Mouse (Mus musculus) embryonic facial prominence, embryonic 11.5 days (tissue): ENCODE results near the gene Clec18a. TPM values are rescaled to one million over a fixed set of nuclear protein-coding genes. Genes with fewer than 3 reads are reported as not detected.
"Not testable (repeated sequence)": the region's sequence is repeated elsewhere in the genome, so short reads cannot be mapped to it uniquely, and the experiment has no call there.

ENCODE experiments used
- ATAC-seq: fragments of 200-750 bp; cut with Nextera tagmentation; replicated peaks from 2 replicates; pipeline ENCODE4 v1.8.0; 2017; ENCODE audit warnings: low read depth; ENCODE audit not compliant: insufficient number of reproducible peaks, low FRiP score, low TSS enrichment
- DNase-seq: peaks from one replicate; pipeline ENCODE4 v3.0.0-alpha.2; 2015; ENCODE audit warnings: low spot score
- H3K27ac ChIP-seq: fragments of 300-500 bp; sonication (generic); replicated peaks from 2 replicates; pipeline ENCODE4 v1.5.1; 2014; ENCODE audit warnings: mild to moderate bottlenecking, low read depth, low read length, control low read depth
- H3K27me3 ChIP-seq: fragments of 300-500 bp; sonication (generic); 2 replicates; pipeline ENCODE4 v1.6.1; 2014; ENCODE audit warnings: mild to moderate bottlenecking, low read length, moderate library complexity, mixed read lengths; ENCODE audit not compliant: control insufficient read depth, insufficient read depth
- H3K36me3 ChIP-seq: fragments of 300-500 bp; sonication (generic); replicated peaks from 2 replicates; pipeline ENCODE4 v1.6.1; 2014; ENCODE audit warnings: low read depth, mild to moderate bottlenecking, low read length, moderate library complexity, mixed read lengths; ENCODE audit not compliant: control insufficient read depth, insufficient read depth
- H3K4me1 ChIP-seq: fragments of 300-500 bp; sonication (generic); 2 replicates; pipeline ENCODE4 v1.6.1; 2014; ENCODE audit warnings: low read length, mixed read lengths; ENCODE audit not compliant: control insufficient read depth, insufficient read depth
- H3K4me2 ChIP-seq: fragments of 300-500 bp; sonication (generic); 2 replicates; pipeline ENCODE4 v1.6.1; 2014; ENCODE audit warnings: low read depth, mild to moderate bottlenecking, control low read depth, low read length, moderate library complexity
- H3K4me3 ChIP-seq: fragments of 300-500 bp; sonication (generic); 2 replicates; pipeline ENCODE4 v1.5.1; 2014; ENCODE audit warnings: low read depth, low read length, control low read depth
- H3K9ac ChIP-seq: fragments of 300-500 bp; sonication (generic); replicated peaks from 2 replicates; pipeline ENCODE4 v1.6.1; 2014; ENCODE audit warnings: mild to moderate bottlenecking, control low read depth, low read length
- H3K9me3 ChIP-seq: fragments of 300-500 bp; sonication (generic); replicated peaks from 2 replicates; pipeline ENCODE4 v1.6.1; 2016; ENCODE audit warnings: mild to moderate bottlenecking, low read length, inconsistent platforms, mixed read lengths; ENCODE audit not compliant: control insufficient read depth
- WGBS: fragments of 180-500 bp; shearing (Covaris S2); extraction: QIAGEN DNeasy Blood & Tissue Kit; methylation state at CpG from one replicate; pipeline ENCODE4 v1.1.7; 2014; 5-methylcytosine and 5-hydroxymethylcytosine counted together
- polyA plus RNA-seq: library from polyadenylated mRNA; unstranded; fragments of >200 nt; fragmentation: Nextera tagmentation; extraction: Ambion mirVana; gene quantifications from 2 replicates; pipeline ENCODE4 v1.2.1, GENCODE M21; 2014

Gene Clec18a
- polyA plus RNA-seq, result 2.2 and 5.5 TPM in 2 replicates

- WGBS, result 88% methylated on average over 5 of the region's 6 CpGs
- H3K4me3 ChIP-seq, result not testable (repeated sequence)
Measured at GRCm38 (mm10) chr8:111092326-111092725, at the start of gene Clec18a. TSS of gene Clec18a (minus strand) at chr8:111092426.

GRCm38 (mm10) chr8:111130756-111131155 is 38.5 kb upstream of the Clec18a start:
- ATAC-seq, result no peak
- Histone ChIP-seq H3K9ac (no peak overlapping the region), H3K4me1 (no peaks in the 10 kb centered on the region), H3K36me3 (no peaks in the 10 kb centered on the region), H3K27ac (no peak overlapping the region), H3K4me2 (no peak overlapping the region), H3K27me3 (no peaks in the 10 kb centered on the region), H3K4me3 (no peak overlapping the region), H3K9me3 (no peaks in the 10 kb centered on the region)
- no peak for DNase-seq
- WGBS, result 96% methylated on average over 2 of the region's 2 CpGs

More at GRCm38 (mm10) chr8:111092326-111092725, at the start of gene Clec18a:
- H3K4me1 ChIP-seq, H3K9me3 ChIP-seq, H3K9ac ChIP-seq, ATAC-seq, H3K4me2 ChIP-seq, DNase-seq, H3K27me3 ChIP-seq, H3K27ac ChIP-seq, H3K36me3 ChIP-seq: not testable (repeated sequence)

- Histone ChIP-seq H3K4me1 (no peaks in the 10 kb centered on the region), H3K27ac (no peak overlapping the region), H3K9ac (no peak overlapping the region), H3K36me3 (peaks cover 4% of the 10 kb centered on the region), H3K27me3 (no peaks in the 10 kb centered on the region), H3K9me3 (no peaks in the 10 kb centered on the region), H3K4me3 (no peak overlapping the region), H3K4me2 (no peak overlapping the region)
- 91% methylated on average over 3 of the region's 3 CpGs for WGBS
- ATAC-seq (no peak), DNase-seq (no peak)
Measured at GRCm38 (mm10) chr8:111119481-111119880, 27.3 kb upstream of the Clec18a start.

- H3K4me3 ChIP-seq, result no peak overlapping the region
- no peaks in the 10 kb centered on the region for H3K9me3 ChIP-seq
- no peak overlapping the region for H3K9ac ChIP-seq
- ATAC-seq (no peak), DNase-seq (no peak)
- no peak overlapping the region for H3K27ac ChIP-seq
- no peak overlapping the region for H3K4me2 ChIP-seq
- H3K4me1 ChIP-seq, result no peaks in the 10 kb centered on the region
- peaks cover 4% of the 10 kb centered on the region for H3K36me3 ChIP-seq
- WGBS, result 93% methylated on average over 5 of the region's 5 CpGs
- no peaks in the 10 kb centered on the region for H3K27me3 ChIP-seq
Measured at GRCm38 (mm10) chr8:111114891-111115290, 22.7 kb upstream of the Clec18a start.

GRCm38 (mm10) chr8:111094719-111095302 is 2.6 kb upstream of the Clec18a start:
- DNase-seq, result not testable (repeated sequence)
- WGBS, result under 1% methylated on average over 56 of the region's 69 CpGs
- peak; percentile 46 for ATAC-seq

GRCm38 (mm10) chr8:111093865-111094718 is 1.9 kb upstream of the Clec18a start, which contains the start of gene Pdpr:
TSS of gene Pdpr (plus strand) at chr8:111094630.
- H3K27ac ChIP-seq, result 0 out of 2 replicates have a peak within 1 kb of the TSS, but pooled peaks have one; percentile 20
- WGBS, result 5% methylated on average over 54 of the region's 72 CpGs
- peak; percentile 91 for ATAC-seq

More at GRCm38 (mm10) chr8:111094719-111095302, 2.6 kb upstream of the Clec18a start:
- H3K27me3 ChIP-seq, H3K9me3 ChIP-seq, H3K27ac ChIP-seq, H3K4me1 ChIP-seq, H3K36me3 ChIP-seq: not testable (repeated sequence)
- Histone ChIP-seq H3K4me2 (peak overlapping the region; percentile 76), H3K4me3 (peak overlapping the region; percentile 57), H3K9ac (peak overlapping the region; percentile 56)

GRCm38 (mm10) chr8:111091706-111092105 is 520 bp downstream of the Clec18a start:
- Histone ChIP-seq H3K9me3 (no peaks in the 10 kb centered on the region), H3K27ac (no peak overlapping the region), H3K36me3 (no peaks in the 10 kb centered on the region), H3K27me3 (peaks cover 2% of the 10 kb centered on the region; the same call in 1 of the 2 replicates), H3K4me3 (no peak overlapping the region), H3K4me1 (no peaks in the 10 kb centered on the region; the same call in 1 of the 2 replicates), H3K9ac (no peak overlapping the region), H3K4me2 (no peak overlapping the region)
- ATAC-seq (no peak), DNase-seq (no peak)
- WGBS, result 82% methylated on average over 7 of the region's 7 CpGs

More at GRCm38 (mm10) chr8:111093865-111094718, 1.9 kb upstream of the Clec18a start, which contains the start of gene Pdpr:
- peak within 1 kb of the TSS; percentile 79 for H3K4me2 ChIP-seq
- peak; percentile 87 for DNase-seq
- peaks cover 2% of the 10 kb centered on the region; the same call in 1 of the 2 replicates for H3K27me3 ChIP-seq
- H3K36me3 ChIP-seq, result no peaks in the 10 kb centered on the region
- peak within 1 kb of the TSS; percentile 65 for H3K9ac ChIP-seq
- no peaks in the 10 kb centered on the region for H3K9me3 ChIP-seq
- no peaks in the 10 kb centered on the region; the same call in 1 of the 2 replicates for H3K4me1 ChIP-seq
- peak within 1 kb of the TSS; percentile 57 for H3K4me3 ChIP-seq
